Mouse (Mus musculus): ENCODE results near the gene Prex1.

Gene Prex1

DNA sequence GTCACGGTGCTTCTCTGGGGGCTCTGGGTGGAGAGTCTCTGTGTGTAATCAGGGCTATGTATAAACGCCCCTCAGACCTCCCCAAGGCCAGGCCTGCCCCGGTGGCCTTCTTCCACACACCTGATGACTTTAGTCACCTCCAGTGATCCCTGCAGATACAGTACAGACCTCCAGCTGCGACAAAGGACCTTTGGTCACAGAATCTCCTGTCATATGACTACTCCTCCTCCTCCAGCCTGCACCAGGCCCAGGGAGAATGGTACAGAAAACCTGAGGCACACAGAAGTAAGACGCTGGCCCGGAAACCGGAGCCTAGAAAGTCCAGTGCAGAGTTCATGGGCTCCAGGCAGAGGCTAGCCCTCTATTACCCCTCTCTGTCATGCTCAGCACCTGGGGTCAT is 152.8 kb downstream of the Prex1 start:
- no peak for DNase-seq (ENCODE audit: low read depth, low spot score)

DNA sequence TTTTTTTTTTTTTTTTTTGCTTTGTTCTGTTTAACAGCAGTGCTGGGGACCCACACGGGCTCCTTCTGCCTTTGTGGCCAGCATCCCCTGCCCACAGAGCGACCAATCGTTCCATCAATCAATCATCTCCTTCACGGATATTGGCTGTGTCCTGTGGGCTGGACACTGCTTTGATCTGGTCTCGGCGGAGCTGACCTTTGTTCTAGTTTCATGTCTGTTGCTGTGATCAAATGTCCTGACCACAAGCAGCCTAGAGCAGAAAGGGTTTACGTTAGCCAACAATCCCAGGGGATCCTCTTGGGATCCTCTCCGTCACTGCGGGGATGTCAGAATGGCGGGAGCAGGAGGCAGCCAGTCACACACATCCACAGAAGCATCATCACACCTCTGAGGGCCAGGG is 154.1 kb downstream of the Prex1 start:
- no peak for DNase-seq (ENCODE audit: low read depth, low spot score)

DNA sequence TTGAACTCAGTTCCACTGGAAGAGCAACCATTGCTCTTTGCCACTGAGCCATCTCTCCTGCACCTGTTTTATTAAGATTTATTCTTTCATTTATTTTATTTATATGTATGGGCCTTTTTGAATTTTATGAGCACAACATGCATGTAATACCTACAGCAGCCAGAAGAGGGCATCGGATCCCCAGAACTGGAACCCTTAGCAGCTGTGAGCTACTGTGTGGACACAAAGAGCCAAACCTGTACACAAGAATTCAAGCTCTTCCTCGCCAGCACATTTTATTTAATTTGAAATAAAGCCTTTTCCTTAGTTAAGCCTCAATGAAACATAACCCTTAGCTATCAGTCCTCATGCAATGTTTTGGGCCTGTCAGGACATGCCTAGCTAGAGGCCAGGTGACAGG is 158.1 kb downstream of the Prex1 start:
- DNase-seq (ENCODE audit: low read depth, low spot score) = peak; percentile 53

DNA sequence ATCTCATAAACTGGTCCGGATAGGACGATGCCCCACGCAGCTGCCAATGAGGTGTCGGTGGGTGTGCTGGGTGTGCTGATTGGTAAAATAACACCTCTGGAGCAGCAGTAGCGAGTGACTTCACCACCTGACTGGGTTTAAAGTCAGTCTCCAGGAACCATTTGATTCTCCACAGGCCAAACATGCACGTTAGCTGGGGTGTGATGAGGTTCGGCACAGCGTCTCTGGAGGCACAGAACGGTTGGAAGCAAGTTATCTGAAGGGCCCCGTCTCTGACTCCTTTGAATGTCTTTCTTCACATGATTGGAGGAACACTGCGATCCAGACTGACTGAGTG is 159.5 kb downstream of the Prex1 start:
- no peak for DNase-seq (ENCODE audit: low read depth, low spot score)

DNA sequence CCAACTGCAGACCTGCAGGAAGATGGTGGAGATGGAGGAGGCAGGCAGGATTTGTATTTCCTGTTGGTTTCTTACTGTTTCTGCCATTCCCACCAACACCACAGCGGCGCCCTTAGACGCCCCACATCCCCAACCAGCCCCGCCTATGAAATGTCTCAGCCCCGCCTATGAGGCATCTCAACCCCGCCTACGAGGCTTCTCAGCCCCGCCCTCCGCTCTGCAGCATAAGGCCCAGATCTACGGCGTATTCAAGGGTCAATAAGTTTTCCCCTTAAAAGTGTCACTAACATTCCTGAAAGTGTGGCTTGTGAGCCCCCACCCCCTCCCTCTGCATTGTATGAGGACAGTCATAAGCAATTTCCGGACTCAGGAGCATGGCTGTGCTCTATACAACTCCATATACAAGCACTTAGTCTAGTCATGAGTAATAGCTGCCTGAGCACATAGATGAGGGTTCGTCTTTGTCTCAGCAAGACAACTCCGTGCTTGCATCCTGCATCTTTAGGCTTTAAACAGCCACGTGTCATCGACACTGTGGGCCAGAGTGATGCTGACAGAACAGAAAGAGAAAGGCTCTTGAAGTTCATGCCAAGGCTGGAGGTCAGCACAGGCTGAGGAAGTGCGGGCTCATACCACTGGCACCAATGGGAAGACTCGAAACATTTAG is 160.0 kb downstream of the Prex1 start:
- no peak for DNase-seq (ENCODE audit: low read depth, low spot score)

DNA sequence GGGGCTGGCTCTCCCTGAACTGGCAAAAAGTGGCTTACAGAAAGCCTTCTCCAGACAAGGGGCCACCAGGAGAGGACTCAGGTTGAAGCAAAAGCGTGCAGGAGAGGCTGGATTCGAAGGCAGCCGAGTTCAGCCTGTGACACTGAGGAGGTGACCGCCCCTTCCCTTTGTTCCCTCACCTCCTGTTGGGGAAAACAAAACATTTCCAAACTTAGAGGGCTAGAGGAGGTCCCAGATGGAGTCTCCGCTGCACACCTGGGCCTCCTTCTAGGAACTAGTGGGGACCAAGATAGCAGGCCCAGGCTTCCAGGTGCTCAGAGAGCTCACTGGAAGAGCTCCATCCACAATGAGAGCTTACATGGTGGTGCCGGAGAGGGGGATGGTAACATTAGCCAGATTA is 161.0 kb downstream of the Prex1 start:
- DNase-seq (ENCODE audit: low read depth, low spot score) = no peak

DNA sequence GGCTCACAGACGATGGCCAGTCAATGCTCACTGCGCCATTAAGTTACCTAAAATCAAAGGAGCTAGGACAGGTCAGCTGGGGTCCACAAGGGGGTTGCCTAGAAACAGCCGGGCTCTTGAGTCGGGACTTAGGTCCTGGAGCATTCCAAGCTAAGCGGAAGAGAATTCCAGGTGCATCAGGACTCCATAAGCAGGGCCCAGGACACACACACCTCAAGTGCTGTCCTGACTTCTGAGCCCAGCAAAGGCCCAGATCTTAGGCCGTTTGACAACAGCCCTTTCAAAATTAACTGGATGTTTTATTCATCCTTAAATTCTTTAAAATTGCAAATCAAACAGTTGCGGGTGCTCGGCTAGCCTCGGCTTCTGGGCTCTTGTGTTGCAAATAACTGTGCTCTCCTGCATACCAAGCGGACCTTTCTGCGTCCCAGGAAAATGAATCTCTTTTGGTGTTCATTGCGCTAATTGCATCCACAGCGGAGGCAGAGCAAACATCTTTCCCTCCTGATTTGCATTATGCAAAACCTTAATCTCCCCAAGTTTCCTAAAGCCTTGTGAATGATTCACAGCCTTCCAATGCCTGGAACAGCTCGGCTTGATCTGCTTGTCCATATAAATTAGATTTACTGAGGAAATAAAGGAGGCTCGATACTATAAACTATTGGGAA is 161.7 kb downstream of the Prex1 start:
- DNase-seq (ENCODE audit: low read depth, low spot score) = no peak

DNA sequence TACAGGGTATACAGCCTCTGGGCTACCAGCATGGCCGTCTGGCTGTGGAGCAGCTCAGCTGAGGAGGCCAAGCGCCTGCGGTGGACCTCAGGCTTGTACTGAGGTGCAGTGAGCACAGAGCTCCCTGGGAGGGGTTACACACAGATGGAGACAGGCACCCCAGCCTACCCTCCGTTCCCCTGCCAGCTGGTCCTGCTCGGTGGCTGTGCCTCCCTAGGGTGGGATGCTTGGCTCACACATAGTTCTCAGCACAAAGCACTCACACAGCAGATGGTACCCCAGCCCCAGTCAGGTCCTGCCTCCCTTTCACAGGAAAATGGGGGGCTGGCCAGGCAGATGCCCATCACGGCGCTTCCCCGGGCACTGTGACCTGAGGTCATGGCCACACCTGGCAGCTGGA is 163.8 kb downstream of the Prex1 start:
- DNase-seq (ENCODE audit: low read depth, low spot score) = no peak

DNA sequence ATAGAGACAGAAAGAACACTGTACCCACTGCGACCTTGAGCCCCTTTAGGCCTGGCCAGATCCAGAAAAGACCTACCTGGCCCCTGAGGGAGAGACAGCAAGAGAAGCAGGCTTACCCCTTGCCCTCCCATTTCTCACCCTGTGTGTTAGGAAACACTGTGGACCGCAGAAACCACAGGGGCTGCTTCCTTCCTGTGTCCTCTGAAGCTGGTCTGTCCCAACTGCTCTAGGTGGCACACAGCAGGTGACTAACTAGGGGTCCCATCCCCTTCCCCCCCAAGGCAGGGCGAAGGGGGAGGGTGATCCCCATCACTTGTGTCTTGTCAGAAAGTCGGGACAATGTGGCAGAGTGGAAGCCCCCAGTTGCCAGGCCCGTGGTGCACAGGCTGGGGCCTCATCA is 164.6 kb downstream of the Prex1 start:
- DNase-seq (ENCODE audit: low read depth, low spot score) = no peak

DNA sequence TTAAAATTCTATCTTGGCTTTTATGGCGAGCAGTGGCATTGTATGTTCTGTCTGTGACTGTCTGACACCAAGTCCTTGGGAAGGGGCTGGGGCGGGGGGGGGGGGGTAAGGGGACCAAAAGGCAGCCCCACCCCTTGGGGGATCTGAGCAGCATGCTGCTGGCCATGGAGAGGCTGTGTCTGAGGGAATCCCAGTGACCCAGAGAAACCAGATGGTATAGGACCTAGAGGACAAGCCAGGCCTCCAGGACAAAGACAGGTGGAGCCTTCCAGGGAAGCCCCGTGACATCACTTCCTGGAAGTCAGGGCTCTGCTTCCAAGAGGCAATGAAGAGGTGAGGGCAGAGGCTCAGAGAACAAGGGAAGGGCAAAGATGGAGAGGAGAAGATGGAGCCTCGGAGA is 168.1 kb downstream of the Prex1 start:
- no peak for DNase-seq (ENCODE audit: low read depth, low spot score)

DNA sequence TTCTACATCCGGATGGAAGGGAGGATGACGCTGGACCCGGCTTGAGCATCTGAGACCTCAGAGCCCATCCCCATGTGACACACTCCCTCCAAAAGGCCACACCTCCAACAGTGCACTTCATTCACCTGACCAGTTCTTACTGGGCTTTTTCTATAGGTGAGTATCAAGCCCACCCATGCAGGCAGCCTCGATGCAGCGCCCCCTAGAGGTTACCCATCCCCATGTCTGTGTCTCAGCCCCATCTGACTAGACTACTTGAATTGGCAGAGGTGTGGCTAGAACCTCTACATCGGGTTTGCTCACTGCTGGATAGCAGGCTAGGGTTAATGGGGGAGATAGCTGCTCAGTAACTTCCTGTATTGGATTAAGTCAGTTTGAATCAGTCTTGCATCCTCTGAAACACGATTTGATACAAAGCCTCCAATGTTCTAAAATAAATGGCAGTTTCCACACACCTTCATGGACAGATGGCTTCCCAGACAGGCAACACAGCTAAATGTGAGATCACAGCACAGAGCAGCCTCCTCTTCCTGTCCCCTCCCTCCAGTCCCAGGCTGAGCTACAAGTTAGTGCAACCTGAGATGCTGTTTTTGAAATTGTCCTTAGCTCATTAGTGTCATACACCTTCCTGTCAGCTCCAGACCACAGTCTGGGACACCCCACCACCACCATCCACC is 168.9 kb downstream of the Prex1 start:
- DNase-seq (ENCODE audit: low read depth, low spot score) = no peak

DNA sequence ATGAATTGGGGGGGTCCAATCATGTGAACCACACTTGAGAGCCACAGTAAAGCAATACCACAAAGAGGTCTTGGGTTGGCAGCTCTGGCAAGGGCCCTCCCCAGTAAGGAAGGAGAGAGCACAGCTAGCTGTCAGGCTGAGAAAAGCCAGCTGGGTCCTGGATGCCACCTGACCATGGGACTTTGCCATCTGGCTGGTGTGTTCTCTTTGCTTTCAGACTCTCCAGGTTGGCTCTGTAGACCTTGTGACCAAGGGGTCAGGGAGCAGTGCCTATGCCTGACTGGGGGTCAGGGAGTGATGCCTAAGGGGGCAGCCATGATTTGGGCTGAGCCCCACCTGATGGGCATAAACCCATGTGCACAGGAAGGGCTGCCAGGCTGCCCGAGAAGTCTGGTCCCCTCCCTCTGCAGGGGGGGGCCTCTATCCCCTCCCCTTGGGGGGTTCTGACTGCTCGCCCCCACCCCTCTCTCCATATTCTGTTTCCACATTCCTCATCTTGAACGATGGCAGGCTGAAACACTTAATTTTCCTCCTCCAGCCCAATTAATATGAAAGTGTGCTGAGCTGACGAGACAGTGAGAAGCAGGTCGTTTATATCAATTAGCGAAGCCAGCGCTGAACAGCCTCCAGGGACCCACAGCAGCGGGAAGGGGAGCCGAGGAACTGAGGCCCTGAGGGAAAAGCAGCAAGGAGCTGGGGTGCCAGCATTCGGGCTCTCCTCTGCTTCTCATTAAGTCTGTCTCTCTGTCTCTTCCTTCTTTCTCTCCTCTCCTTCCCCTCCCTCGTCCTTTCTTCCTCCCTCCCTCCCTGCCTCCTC is 172.3 kb downstream of the Prex1 start:
- no peak for DNase-seq (ENCODE audit: low read depth, low spot score)

DNA sequence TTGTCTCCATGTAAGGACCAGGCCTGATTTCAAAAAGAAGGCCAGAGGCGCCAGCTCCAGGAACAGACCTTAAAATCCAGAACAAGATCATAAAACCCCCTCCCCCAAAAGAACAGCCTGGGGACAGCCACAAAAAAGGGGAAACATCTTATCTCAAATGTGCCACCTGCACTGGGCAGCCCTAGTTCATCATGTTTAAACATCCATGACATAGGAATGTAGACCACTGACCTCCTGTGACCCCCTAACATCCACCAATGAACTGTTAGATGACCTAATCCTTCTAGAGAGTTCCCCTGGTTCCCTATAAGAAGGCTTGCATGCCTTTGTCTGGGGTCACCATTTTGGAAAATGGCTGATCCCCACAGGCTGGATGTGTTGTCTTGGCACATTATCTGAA is 173.4 kb downstream of the Prex1 start:
- DNase-seq (ENCODE audit: low read depth, low spot score) = no peak

DNA sequence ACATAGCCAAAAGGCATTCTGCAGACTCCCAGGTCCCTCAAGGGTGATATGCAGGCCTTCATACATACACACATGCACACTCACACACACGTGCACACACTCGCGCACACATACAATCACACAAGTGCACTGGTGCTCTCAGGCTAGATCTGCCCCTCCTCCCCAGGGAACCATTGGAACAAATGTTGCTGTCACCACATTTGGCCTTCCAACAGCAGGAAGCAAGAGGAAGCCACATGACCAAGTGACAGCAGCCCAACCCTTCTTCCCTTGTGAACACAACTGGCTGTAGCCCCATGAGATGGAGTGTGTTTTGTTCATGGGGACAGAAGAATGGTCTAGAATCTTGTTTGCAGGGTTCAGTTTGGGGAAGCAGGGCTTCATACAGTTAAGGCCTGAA is 176.7 kb downstream of the Prex1 start:
- DNase-seq (ENCODE audit: low read depth, low spot score) = no peak

DNA sequence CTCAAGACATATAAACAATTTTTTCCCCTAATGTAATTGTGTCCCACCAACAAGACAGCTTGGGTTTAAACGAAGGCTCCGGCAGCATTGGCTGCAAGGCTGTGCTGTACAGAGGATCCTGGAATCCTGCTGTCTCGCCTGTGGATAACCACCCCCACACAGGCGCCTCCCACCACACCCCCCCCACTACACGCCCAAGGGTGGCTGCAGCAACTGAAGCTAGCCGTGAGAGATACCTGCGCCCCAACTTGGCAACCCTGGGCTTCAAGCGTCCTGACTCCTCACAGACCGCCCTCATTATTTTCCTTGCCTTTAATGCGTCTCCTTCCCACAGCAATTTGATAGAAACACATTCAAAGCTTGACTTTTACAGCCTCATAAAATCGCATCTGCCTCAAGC is 178.1 kb downstream of the Prex1 start:
- no peak for DNase-seq (ENCODE audit: low read depth, low spot score)

DNA sequence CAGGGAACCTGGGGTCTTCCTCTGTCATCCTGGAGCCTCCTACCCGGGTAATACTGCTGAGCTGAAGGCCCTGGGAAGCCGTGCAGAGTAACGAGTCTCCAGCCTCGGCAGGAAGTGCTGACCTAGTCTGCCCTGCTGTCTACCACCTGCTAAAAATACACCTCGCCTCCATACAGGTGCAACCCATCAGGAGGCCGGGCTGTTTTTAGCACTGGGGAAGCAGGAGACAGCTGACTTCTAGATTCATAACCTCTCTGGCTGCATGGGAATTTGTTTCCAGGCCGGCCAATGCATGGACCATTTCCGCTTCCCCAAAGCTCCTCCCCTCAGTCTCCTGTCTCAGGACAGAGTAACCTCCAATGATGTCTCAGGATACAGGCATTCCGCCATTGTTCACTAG is 187.4 kb downstream of the Prex1 start:
- no peak for DNase-seq (ENCODE audit: low read depth, low spot score)

DNA sequence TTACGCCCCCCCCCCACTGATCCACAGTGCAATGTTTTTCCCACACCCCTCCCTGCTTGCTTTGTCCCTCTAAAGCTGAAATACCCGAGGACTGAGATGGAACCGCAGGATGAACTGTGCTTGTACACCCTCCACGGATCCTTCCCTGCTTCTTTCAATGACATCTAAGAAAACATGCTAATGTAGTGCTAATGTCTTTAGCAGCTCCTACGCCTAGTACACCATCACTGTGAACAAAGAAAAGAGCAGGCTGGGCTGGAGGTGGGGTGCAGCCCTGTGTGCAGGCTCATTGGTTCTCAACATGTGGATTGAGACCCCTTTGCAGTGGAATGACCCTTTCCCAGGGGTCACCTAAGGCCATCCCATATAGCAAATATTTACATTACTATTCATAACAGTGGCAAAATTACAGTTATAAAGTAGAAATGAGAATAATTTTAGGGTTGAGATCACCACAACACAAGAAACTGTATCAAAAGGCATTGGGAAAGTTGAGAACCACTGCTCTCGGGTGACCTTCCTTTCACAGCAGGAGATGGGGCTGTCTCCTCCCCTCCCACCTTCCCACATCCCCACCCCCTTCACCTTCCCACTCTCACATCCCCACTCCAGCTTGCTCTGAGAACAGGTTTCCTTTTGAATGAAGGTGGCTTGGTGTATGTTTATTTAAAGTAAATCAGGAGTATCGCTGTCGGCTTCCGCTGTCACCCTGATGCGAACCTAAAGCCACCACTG is 190.3 kb downstream of the Prex1 start:
- DNase-seq (ENCODE audit: low read depth, low spot score) = no peak

DNA sequence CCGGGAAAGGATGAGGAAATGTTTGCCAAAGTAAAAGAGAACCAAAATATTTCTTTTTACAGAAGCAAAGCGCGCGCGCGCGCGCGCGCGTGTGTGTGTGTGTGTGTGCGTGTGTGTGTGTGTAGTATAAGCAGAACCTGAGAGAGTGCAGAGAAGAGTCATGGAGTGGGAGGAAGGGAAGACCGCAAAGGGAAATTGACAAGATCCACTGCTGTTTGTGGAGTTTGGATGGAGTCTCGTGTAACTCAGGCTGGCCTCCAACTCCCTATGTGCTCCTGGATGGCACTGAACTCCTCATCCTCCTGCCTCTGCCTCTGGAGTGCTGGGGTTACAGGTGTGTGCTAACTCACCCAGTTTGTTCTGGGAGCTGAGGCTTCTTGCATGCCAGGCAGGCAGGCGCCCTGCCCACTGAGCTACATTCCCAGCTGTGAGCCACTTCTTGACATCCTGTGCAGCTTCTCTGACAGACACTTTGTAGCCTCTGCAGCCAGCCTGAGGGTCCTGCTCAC is 191.0 kb downstream of the Prex1 start:
- DNase-seq (ENCODE audit: low read depth, low spot score) = no peak

DNA sequence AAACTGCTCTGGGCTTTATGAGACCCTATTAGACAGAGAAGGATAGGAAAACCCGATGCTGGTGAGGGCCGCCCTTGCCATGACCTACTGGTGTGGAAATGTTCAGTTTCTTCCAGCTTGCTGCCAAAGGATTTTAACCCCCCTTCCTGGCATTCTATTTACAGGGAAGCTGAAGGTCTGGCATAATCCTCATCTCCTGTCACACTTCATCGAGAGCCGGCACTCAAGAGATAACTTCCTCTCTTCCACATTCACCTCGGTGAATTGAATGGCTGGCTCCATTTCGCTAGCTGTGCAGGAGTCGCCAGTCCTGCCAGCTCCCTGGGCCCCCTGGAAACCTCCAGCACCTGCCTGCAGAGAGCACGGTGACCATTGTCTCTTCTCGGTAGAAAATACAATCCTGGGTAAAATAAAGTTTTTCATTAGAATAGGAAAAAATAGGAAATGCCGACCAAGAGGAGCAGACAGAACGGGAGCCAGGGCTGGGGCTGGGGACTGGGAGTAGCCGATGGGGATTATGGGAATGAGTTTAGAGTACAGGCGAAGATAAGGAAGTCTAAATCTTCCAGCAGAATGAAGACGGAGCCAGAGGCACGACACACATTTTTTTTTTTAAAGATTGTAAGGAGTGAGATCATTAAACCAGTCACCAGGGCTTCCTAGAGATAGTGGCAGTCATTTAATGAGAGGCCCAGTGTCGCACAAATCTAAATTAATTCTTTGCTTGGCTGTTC is 191.6 kb downstream of the Prex1 start:
- no peak for DNase-seq (ENCODE audit: low read depth, low spot score)

DNA sequence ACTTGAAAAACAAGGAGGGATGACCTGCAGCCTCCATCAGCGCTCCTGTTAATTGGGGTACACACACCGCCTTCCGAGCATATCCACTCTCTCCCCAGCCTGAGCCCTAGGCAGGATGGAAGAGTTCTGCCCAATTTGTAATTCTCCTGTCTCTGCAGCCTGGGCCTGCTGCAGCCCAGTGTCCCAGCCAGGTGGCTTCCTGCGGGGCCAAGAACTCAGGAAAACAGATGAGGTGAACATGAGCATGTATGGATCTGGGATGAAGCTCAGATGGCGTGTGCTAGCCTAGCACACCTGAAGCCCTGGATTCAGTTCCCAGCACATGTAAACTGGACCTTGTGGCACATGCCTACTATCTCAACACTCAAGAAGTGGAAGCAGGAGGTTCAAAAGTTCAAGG is 192.2 kb downstream of the Prex1 start:
- no peak for DNase-seq (ENCODE audit: low read depth, low spot score)

DNA sequence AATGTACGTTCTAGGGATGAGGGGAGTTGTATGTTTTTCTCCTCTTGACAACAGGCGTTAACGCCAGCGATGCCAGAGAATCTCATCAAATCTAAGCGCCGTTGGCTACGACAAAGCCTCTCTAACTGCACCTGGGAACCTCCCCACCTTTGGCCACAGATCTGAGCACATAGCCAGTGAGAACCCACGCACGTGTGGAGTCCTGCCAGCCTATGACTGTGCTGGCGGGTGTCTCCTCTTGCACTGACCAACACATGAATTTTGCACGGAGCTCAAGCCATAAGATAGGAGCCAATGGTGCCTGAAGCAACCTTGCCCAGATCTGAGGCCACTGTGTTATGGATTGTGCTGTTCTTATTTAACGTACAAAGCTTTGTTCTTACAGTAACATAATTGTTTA is 193.1 kb downstream of the Prex1 start:
- no peak for DNase-seq (ENCODE audit: low read depth, low spot score)

Measured in 3T3-L1 (cell line).